In genomic region chr9:63585251-63585650, GRCm38 (mm10) we compare ENCODE assay signal across 19 mouse cellular contexts. TPM values are rescaled to one million over a fixed set of nuclear protein-coding genes. Genes with fewer than 3 reads are reported as not detected.
"Had no signal": no experiment of that assay in that cellular context is flagged by ENCODE, and none has a peak within 500 bp of the region (broad histone marks: within the 10 kb centered on the region; RNA-seq: fewer than 3 reads in every experiment).

No protein-coding gene starts in this region.

- H3K4me3 ChIP-seq: neural tube, embryonic 13.5 days; neural tube, embryonic 15.5 days; stomach, embryonic 15.5 days had no signal

- H3K9me3 ChIP-seq: stomach, embryonic 15.5 days had no signal

- H3K27ac ChIP-seq: neural tube, embryonic 13.5 days; neural tube, embryonic 15.5 days; stomach, embryonic 15.5 days; stomach, postnatal 0 days had no signal

- H3K36me3 ChIP-seq: neural tube, embryonic 13.5 days; neural tube, embryonic 15.5 days; stomach, embryonic 15.5 days had no signal

- H3K4me1 ChIP-seq: neural tube, embryonic 13.5 days; neural tube, embryonic 15.5 days; stomach, embryonic 15.5 days had no signal

- H3K4me2 ChIP-seq: neural tube, embryonic 13.5 days; neural tube, embryonic 15.5 days; stomach, embryonic 15.5 days had no signal

- H3K27me3 ChIP-seq: neural tube, embryonic 13.5 days; neural tube, embryonic 15.5 days; stomach, embryonic 15.5 days had no signal

- H3K9ac ChIP-seq: neural tube, embryonic 13.5 days; neural tube, embryonic 15.5 days; stomach, embryonic 15.5 days had no signal

- DNase-seq: retina, postnatal 1 day; right cerebral cortex, adult 18-20 months; right cerebral cortex, postnatal 14 days; right cerebral cortex, postnatal 25 days; right cerebral cortex, postnatal 4 days; spleen, adult 18-20 months; thymus, adult 18-20 months; thymus, adult 2 months; thymus, postnatal 14 days; thymus, postnatal 25 days; thymus, postnatal 36 days; thymus, postnatal 4 days had no signal

RNA-seq across cellular contexts. Expression of gene Iqch, which starts 17.0 kb away (rescaled TPM):
- total RNA-seq: neutrophil, adult 5-6 weeks had no signal
- polyA plus RNA-seq: small intestine, adult 2 months; spleen, adult 2 months; stomach, postnatal 0 days had no signal
